Mouse (Mus musculus): ENCODE measurements at regions not wholly inside any gene's neighbourhood (a gene's known extent, or its start where the extent isn't known, plus 50 kb on each side); places are given as distances from the start of the nearest gene placed in this dataset.

- TF ChIP-seq POLR2A (IDR thresholded peaks at IDR 0.05; ENCODE audit: borderline replicate concordance, insufficient read depth, low read length), result no peak
- no peak for TF ChIP-seq CTCF (IDR thresholded peaks at IDR 0.05; ENCODE audit: borderline replicate concordance, insufficient read depth, low read depth, low read length)
Observed at GRCm38 (mm10) chr3:128412157-128412556, 516.0 kb upstream of the Fam241a start.
